Mouse (Mus musculus) kidney, adult 9 months (tissue): ENCODE measurements around the gene Wfdc6a.
"Not testable (repeated sequence)": the region's sequence is repeated elsewhere in the genome, so short reads cannot be mapped to it uniquely, and the experiment has no call there.

Experiments
- DNase-seq: peaks from one replicate; pipeline ENCODE4 v3.0.0; 2022

Wfdc6a gene

DNA sequence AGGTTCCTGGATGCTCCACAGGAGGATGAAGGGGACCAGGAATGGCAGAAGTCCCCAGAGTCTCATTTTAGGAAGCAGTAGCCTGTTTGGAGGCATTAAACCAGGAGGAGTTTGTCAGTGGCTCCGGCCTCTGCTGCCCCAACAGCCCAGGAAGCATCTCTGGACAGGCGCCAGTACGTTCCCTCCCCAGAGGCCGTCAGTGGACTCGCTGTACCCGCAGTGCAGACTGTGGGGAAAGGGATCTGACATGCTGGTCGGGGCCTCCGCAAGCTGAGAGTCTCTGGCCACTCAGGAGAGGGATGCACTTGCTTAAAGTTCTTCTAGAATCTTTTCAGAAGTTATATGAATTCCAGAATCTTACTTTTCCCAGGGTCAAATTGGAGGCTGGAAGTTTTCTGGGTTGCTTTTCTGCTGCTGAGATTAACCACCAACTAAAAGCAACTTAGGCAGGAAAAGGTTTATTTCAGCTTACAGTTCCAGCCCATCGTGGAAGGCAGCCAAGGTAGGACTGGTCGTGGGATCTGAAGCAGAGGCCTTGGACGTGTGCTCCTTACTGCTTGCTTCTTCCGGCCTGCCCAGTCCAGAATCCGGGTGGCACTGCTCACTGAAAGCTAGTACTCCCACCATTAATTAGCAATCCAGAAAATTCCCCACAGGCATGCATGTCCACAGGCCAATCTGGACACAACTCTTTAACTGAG is at the start of gene Wfdc6a:
Gene Wfdc6a, minus strand, starts transcription at position 423 of the 701 bp plus-strand sequence.
- DNase-seq: not testable (repeated sequence)

GRCm38 (mm10) chr2:164621775-164622174 is 36.5 kb upstream of the Wfdc6a start:
- peak; percentile 5 for DNase-seq

GRCm38 (mm10) chr2:164619050-164619449 is 33.8 kb upstream of the Wfdc6a start:
- no peak for DNase-seq

DNA sequence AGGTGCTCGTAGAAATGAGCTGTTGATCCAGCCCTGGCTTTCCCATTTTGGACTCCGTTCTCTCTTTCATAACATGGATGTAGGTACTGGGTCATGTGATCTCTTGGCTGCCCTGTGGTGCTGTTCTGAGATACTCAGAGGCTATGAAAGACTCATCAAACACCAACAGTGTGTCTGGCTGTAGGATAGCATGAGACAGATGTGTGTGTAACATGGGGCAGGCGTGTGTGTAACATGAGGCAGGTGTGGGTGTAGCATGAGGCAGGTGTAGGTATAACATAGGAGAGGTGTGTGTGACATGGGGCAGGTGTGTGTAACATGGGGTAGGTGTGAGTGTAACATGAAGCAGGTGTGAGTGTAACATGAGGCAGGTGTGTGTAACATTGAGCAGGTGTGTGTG is 30.1 kb upstream of the Wfdc6a start:
- DNase-seq: no peak

DNA sequence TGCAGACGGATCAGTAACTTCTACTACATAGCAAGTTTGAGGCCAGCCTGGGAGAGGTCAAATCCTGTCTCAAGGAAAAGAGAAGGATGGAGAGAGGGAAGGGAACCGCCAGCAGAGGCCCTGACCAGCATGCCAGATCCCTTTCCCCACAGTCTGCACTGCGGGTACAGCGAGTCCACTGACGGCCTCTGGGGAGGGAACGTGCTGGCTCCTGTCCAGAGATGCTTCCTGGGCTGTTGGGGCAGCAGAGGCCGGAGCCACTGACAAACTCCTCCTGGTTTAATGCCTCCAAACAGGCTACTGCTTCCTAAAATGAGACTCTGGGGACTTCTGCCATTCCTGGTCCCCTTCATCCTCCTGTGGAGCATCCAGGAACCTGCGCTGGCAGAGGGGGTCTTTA is 28.2 kb upstream of the Wfdc6a start, which contains the start of the genes Wfdc6b and Wfdc8:
Gene Wfdc6b, plus strand, starts transcription at position 52 of the 400 bp plus-strand sequence.
Gene Wfdc8, minus strand, starts transcription at position 156 of the 400 bp plus-strand sequence.
- DNase-seq: peak; percentile 25

GRCm38 (mm10) chr2:164608781-164609180 is 23.5 kb upstream of the Wfdc6a start:
- DNase-seq: no peak

DNA sequence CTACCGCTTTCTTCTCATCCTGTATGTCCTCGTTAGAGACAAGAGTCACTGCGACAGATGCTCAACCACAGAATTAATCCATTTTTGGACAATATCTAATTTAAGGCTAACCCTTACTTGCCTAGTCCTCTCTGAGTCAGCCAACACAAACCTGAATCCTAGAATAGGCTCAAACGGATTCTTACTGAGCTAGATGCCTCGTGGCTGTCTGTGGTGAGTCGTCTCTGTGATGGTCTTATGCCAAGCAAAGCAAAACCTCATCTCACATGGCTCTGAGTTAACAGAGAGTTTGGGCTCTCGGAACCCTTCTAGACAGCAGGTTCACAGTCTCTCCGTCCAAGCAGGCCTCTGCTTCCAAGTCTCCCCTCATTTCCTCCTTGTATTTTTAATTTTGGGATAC is 19.2 kb upstream of the Wfdc6a start:
- DNase-seq: no peak

DNA sequence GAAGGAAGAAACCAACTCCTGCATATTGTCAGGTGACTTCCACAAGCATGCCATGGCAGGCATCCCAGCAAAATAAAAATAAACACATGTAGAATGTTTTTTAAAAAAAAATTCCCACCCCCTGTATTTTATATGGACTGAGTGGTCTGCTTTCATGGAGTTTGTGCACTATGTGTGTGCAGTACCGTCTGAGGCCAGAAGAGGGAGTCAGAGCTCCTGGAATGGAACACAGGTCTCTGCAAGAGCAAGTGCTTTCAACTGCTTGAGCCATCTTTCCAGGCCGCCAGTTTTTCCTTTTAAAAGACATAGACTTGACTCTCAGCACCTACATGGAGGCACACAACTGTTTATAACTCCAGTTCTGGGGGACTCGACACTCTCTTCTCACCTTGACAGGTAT is 18.2 kb upstream of the Wfdc6a start:
- no peak for DNase-seq

GRCm38 (mm10) chr2:164600179-164600578 is 14.9 kb upstream of the Wfdc6a start:
- DNase-seq: no peak

DNA sequence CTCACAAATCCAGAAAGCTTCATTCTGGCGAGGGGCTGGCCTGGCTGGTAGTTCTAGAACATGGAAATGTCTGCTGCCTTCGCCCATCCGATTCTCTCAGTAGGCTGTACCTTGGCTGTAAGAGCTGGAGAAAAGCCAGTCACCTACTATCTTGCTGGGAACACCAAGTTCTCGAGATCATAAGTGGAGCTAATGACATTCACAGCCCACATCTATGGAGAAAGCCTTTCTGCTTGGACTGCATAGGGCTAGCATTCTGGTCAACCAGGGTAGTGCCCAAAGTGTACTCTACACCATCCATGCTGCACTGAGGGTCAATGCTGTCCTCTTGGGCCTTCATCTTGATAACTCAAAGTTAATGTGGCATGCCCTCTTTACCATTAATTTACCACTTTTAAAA is 8.2 kb upstream of the Wfdc6a start, which contains the start of gene Eppin:
Gene Eppin, minus strand, starts transcription at position 101 of the 400 bp plus-strand sequence.
- DNase-seq: no peak

DNA sequence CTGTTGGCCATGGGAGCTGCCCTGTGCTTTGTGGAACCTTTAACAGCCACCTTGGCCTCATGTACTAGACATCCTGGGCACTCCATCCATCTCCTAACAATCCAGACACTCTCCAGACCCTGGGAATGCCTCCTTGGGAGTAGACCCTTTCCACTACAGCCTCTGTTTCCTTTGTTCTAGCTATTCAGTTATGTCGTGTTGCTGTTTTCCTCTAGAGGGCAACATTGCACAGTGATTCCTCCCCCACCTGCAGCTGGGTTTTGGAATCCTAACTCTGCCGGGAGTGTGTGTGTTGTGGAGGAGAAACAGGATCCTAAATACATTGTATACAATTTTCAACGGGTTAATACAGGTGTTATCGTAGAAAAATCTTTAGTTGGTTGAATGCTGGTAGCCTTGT is 6.8 kb upstream of the Wfdc6a start:
- DNase-seq: peak; percentile 39

DNA sequence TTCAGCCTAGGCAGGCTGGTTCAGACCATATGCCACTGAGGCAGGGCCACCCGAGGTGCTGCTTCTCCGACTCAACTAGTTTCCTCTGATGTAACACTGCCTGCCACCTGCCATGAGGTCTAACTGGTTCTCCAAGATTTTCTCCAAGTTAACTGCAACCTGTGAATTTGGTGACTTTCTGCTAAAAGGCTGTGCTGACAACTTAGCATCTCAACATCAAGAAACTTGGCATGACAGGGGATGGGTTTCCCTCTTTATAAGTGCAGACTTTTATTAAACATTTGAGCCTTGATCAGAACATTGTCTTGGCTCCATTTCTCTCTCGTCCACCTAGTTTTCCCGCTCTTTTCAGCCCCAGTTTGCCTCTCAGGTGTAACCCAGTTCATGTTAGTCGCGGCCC is 11.9 kb downstream of the Wfdc6a start, which contains the start of gene Spint3:
Gene Spint3, minus strand, starts transcription at position 101 of the 400 bp plus-strand sequence.
- not testable (repeated sequence) for DNase-seq

GRCm38 (mm10) chr2:164567460-164567859 is 17.8 kb downstream of the Wfdc6a start:
- no peak for DNase-seq

GRCm38 (mm10) chr2:164566997-164567396 is 18.2 kb downstream of the Wfdc6a start:
- no peak for DNase-seq

GRCm38 (mm10) chr2:164564346-164564745 is 20.9 kb downstream of the Wfdc6a start:
- no peak for DNase-seq

- peak; percentile 55 for DNase-seq
Measured at GRCm38 (mm10) chr2:164563339-164564038, 21.8 kb downstream of the Wfdc6a start.

DNA sequence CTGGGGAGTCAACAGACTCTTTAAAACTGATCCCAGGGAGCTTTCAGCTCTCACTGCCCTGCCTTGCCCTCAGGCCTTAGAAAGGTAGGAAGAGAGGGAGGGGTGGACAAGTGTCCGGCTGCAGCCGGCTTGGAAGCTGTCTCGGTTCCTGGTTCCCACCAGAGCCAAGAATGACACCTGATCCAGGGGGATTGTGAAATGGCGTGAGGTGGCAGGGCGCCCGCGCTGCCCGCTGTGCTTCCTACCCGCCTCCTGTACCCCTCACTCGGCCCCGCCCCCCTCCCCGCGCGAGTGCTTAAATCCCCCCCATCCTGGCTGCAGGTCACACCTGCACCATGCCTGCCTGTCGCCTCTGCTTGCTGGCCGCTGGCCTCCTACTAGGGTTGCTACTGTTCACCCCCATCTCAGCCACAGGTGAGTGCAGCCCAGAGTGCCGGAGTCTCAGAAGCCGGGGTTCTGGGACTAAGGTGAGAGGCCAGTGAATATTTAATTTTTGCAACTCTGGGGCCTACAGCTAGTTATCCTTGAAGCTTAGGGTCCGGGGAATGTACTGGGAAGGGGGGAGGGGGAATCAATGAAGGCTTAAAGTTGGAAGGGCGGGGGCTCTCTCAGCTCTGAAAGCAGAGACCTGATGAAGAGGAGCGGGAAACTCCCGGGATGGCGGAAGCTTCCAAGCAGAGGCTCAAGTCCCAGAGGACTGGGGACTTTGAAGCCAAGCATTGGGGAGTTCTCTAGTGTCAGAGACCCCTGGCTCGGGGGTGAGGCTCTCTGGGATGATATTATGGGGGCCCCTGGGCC is 22.7 kb downstream of the Wfdc6a start, which contains the start of gene Wfdc2:
Gene Wfdc2, plus strand, starts transcription at position 23 of the 798 bp plus-strand sequence.
- DNase-seq: peak; percentile 65

- DNase-seq: no peak
Measured at GRCm38 (mm10) chr2:164560106-164560505, 25.1 kb downstream of the Wfdc6a start.

DNA sequence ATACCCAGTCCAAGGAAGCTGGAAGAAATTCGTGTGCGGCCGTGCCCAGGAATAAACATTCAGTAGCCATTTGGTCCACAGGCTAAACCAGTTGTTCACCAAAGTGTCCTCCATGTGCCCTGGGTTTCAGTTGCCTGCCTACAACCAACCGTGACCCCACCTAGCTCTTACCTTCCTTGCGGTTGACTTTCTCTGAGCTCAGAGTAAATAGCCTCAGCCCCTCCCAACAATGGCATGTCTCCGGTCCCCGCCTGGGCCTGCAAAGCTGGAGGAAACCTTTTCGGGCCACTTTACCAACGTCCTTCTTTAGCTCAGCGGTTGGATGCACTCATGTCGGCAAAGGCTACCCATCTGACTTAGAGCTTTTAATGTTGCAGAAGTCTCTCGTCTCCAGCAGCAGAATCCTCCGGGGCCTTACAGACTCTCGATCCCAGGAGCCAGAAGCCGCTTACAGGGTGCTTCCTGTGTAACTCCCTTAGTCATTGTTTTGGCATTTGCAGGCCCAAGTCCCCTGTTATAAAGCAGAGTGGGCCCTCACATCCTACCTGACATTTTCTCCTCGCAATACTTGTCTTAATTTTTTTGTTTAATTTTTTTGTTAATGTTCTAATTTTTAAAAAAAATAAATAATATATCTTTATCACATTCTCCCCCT is 26.1 kb downstream of the Wfdc6a start:
- no peak for DNase-seq

DNA sequence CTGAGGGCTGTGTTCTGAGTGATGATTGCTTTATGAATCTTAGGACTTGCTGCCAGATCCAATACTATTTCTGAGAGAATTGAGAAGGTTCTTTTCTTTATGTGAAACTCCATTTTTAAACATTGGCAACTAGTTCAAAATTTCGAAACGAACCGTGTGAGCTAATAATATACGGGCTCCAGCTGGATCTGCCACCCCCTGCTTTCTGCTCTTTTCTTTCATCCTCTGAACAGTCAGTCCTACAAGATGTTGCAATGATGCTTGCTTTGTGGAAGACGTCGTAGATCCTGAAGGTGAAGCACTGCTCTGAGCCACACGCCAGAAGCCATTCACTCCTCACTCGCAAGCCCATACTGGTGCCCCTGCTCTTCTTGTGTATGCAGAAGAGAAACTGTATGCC is 26.8 kb downstream of the Wfdc6a start:
- no peak for DNase-seq

- DNase-seq: no peak
Measured at GRCm38 (mm10) chr2:164551502-164551901, 33.7 kb downstream of the Wfdc6a start.

GRCm38 (mm10) chr2:164550895-164551269 is 34.4 kb downstream of the Wfdc6a start:
- no peak for DNase-seq
